Mouse (Mus musculus) thymus, adult 2 months (tissue): ENCODE results near the gene Pofut2. TPM values are rescaled to one million over a fixed set of nuclear protein-coding genes. Genes with fewer than 3 reads are reported as not detected.

Source experiments
- DNase-seq: peaks from one replicate; pipeline ENCODE4 v3.0.0; 2021
- H3K27ac ChIP-seq: fragments of 200-500 bp; 2 replicates; pipeline ENCODE4 v1.5.1; 2012; ENCODE audit warnings: low read length, control low read depth; ENCODE audit not compliant: control insufficient read depth, insufficient read depth
- H3K27me3 ChIP-seq: fragments of 200-500 bp; 2 replicates; pipeline ENCODE4 v1.6.1; 2012; ENCODE audit warnings: mild to moderate bottlenecking, low read length, moderate library complexity, mixed read lengths; ENCODE audit not compliant: control insufficient read depth, insufficient read depth
- H3K36me3 ChIP-seq: fragments of 200-500 bp; 2 replicates; pipeline ENCODE4 v1.6.1; 2012; ENCODE audit warnings: mild to moderate bottlenecking, low read length, moderate library complexity; ENCODE audit not compliant: control insufficient read depth, insufficient read depth
- H3K4me1 ChIP-seq: fragments of 200-500 bp; replicated peaks from 2 replicates; pipeline ENCODE4 v1.6.1; 2012; ENCODE audit warnings: low read length; ENCODE audit not compliant: control insufficient read depth, insufficient read depth
- H3K4me3 ChIP-seq: fragments of 200-500 bp; 2 replicates; pipeline ENCODE4 v1.5.1; 2012; ENCODE audit warnings: mild to moderate bottlenecking, low read length, control low read depth, moderate library complexity; ENCODE audit not compliant: control insufficient read depth, insufficient read depth
- CTCF ChIP-seq: fragments of 200-500 bp; IDR thresholded peaks from 2 replicates; pipeline ENCODE4 v1.5.1; 2012; ENCODE audit warnings: mild to moderate bottlenecking, control low read depth, low read length, moderate library complexity, borderline replicate concordance; ENCODE audit not compliant: control insufficient read depth, poor library complexity, insufficient read depth; ENCODE audit errors: extremely low read depth
- POLR2A ChIP-seq: fragments of 200-500 bp; IDR thresholded peaks from 2 replicates; pipeline ENCODE4 v1.6.1; 2012; ENCODE audit warnings: mild to moderate bottlenecking, low read length, control low read depth, moderate library complexity; ENCODE audit not compliant: control insufficient read depth, poor library complexity, insufficient read depth; ENCODE audit errors: extremely low read depth
- WGBS: fragments of 180-500 bp; shearing (Covaris S2); methylation state at CpG from one replicate; pipeline ENCODE4 v1.1.7; 2018; 5-methylcytosine and 5-hydroxymethylcytosine counted together
- polyA plus RNA-seq: library from polyadenylated mRNA; depleted of rRNA; stranded (reverse); fragments of >200 nt; gene quantifications from 2 replicates; pipeline ENCODE4 v1.2.3, GENCODE M21; 2012

The Pofut2 gene
- polyA plus RNA-seq, 1 experiment = 60.0 TPM

DNA sequence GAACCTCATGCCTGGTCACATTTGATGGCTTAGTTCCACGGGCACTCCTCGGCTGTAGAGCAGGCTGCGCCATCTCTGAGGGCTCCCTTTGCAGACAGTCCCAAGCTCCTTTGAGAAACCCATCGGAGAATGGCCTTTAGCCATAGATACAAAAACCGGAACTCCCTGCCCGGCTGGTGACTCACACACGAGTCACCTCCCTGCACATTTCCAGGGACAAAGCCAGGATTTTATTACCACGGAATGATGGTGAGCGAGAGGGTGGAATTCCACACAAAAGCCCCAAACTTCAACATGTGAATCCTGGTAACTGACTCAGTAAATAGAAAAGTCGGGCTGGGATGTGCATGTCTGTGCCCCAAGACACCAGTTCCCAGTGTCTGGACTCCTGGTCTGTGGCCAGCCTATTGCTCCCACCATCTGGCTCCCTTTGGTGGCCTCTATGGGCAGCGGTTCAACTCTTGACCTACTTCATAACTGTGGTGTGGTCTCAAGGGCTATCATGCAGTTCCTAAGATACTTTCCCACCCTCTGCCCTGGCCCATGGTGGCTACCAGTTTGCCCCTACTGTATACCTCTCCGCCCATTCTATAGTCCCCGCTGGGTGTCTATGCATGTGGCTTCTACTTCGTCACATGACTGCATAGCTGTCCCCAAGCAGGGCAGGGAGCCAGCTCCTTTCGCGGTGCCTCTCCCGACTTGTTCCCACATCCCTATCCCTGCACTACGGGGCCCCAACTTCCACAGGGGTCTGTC is 7.1 kb upstream of the Pofut2 start:
- Histone ChIP-seq H3K27ac (no peak overlapping the region), H3K4me1 (no peaks in the 10 kb centered on the region), H3K36me3 (no peaks in the 10 kb centered on the region), H3K4me3 (no peak overlapping the region), H3K27me3 (no peaks in the 10 kb centered on the region; the same call in 1 of the 2 replicates)
- WGBS = 83% methylated on average over 18 of the region's 18 CpGs
- DNase-seq = no peak
- TF ChIP-seq POLR2A = no peak
- TF ChIP-seq CTCF = no peak

DNA sequence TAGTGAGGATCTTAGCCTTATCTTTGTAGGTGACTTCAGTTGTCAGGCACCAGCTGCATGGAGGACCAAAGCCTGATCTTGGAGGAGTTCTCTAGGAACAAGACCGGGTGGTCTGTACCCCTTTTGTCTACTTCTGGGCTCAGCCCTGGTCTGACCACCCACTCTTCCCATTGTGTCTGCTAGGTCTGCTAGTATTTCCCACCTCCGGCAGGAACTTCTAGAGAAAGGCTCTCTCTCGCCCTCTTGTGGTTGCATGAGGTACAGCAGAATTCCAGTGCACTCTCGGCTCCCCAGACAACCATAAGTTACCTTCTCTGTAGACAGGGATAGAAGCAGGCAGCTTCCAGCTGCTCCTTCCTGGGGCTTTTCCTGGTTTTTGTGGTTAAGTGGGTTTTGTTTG is 6.2 kb upstream of the Pofut2 start:
- no peak for TF ChIP-seq POLR2A
- TF ChIP-seq CTCF = peak; percentile 43; the same call in 1 of the 2 replicates
- Histone ChIP-seq H3K4me3 (no peak overlapping the region), H3K27ac (no peak overlapping the region), H3K4me1 (no peaks in the 10 kb centered on the region), H3K36me3 (no peaks in the 10 kb centered on the region), H3K27me3 (no peaks in the 10 kb centered on the region; the same call in 1 of the 2 replicates)
- 3% methylated on average over 4 of the region's 4 CpGs for WGBS
- peak; percentile 76 for DNase-seq

DNA sequence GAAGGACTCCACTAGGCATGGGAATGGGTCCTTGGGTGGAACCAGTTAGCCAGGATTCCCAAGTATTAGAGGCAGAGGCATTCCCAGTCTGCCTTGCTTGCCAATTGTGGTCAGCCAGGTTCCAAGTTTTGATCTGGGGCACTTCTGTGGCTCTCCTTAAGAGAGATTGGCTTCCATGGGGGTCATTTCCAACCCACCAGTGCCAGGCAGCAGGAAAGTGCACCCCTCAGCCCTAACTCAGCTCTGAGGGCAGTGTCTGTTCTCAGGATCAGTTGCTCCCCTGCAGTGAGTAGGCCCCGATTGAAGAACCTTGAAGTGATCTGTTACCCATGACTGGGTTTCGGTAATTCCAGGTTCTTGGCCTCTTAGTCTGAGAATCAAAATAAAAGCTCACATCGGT is 3.8 kb upstream of the Pofut2 start:
- H3K4me3 ChIP-seq = no peak overlapping the region
- no peak for DNase-seq
- H3K36me3 ChIP-seq = no peaks in the 10 kb centered on the region
- TF ChIP-seq CTCF (no peak), POLR2A (no peak)
- peaks cover 3% of the 10 kb centered on the region for H3K4me1 ChIP-seq
- no peak overlapping the region for H3K27ac ChIP-seq
- H3K27me3 ChIP-seq = no peaks in the 10 kb centered on the region; the same call in 1 of the 2 replicates
- WGBS = 97% methylated on average over 3 of the region's 3 CpGs

DNA sequence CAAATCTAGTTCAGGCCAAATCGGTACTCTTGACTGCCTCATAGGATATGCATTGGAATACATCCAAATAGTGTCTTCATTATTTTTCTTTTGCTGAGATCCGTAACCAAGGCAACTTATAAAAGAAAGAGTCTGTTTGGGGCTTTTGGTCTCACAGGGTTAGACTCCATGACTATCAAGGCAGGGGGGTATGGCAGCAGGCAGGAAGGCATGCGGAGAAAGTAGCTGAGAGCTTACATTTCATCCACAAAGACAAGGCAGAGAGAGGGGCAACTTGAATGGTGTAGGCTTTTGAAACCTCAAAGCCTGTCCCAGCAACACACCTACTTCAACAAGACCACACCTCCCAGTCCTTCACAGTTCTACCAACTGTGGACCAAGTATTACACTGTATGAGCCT is 3.3 kb upstream of the Pofut2 start:
- H3K36me3 ChIP-seq = no peaks in the 10 kb centered on the region
- no peak overlapping the region for H3K27ac ChIP-seq
- TF ChIP-seq POLR2A (no peak), CTCF (no peak)
- peaks cover 3% of the 10 kb centered on the region for H3K4me1 ChIP-seq
- WGBS = 94% methylated on average over 3 of the region's 3 CpGs
- H3K27me3 ChIP-seq = no peaks in the 10 kb centered on the region; the same call in 1 of the 2 replicates
- no peak overlapping the region for H3K4me3 ChIP-seq
- DNase-seq = no peak

DNA sequence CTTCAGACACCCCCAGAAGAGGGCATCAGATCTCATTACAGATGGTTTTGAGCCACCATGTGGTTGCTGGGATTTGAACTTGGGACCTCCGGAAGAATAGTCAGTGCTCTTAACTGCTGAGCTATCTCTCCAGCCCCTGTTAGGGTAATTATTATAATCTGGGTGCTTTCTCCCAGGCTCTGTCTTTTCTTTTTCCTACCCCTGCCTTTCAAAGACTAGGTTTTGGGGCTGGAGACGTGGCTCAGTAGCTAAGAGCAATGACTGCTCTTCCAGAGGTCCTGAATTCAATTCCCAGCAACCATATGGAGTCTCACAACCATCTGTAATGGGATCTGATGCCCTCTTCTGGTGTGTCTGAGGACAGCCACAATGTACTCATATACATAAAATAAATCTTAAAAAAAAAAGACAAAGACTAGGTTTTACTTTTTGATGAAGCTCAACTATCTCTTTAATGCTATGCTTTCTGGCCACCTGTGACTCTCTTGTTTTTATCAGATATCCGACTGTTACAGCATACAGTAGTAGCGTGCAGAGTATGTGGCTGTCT is 902 bp upstream of the Pofut2 start:
- peaks cover 3% of the 10 kb centered on the region for H3K4me1 ChIP-seq
- TF ChIP-seq CTCF = no peak
- TF ChIP-seq POLR2A = no peak
- WGBS = 65% methylated on average over 4 of the region's 4 CpGs
- no peaks in the 10 kb centered on the region for H3K36me3 ChIP-seq
- DNase-seq = no peak
- no peak overlapping the region for H3K4me3 ChIP-seq
- no peaks in the 10 kb centered on the region; the same call in 1 of the 2 replicates for H3K27me3 ChIP-seq
- no peak overlapping the region for H3K27ac ChIP-seq

DNA sequence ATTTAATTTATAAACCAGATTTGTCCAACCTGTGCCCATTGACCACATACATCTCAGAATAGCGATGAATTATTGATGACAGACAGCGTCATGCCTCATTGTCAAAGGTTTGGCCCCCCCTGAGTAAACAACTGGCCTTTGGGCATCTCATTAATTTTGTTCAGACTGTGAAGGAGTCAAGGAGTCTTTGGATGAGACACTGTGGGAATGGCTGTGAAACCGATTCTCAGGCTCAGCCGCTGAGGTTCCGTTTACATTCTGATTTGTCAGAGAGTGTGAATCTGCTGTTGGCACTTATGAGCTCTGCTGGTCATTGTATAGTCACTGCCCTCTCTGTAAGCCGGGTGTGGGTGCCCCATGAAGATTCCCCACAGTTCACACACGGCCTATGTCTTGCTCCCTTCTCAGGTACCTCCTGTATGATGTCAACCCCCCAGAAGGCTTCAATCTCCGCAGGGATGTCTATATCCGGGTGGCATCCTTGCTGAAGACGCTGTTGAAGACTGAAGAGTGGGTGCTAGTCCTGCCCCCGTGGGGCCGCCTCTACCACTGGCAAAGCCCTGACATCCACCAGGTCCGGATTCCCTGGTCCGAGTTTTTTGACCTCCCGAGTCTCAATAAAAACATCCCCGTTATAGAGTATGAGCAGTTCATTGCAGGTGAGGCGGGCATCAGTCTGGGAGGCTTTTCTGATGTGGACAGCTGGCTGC is 1.3 kb downstream of the Pofut2 start:
- no peak for DNase-seq
- no peaks in the 10 kb centered on the region for H3K27me3 ChIP-seq
- peaks cover 3% of the 10 kb centered on the region for H3K4me1 ChIP-seq
- H3K27ac ChIP-seq = no peak overlapping the region
- H3K4me3 ChIP-seq = no peak overlapping the region
- WGBS = 94% methylated on average over 17 of the region's 17 CpGs
- peaks cover 8% of the 10 kb centered on the region for H3K36me3 ChIP-seq
- no peak for TF ChIP-seq POLR2A
- TF ChIP-seq CTCF = no peak
